28 mouse cellular contexts compared by ENCODE assay signal in genomic region chr8:91562600-91562999, GRCm38 (mm10).
A peak's percentile ranks its signal among the peaks of the same experiment; 100 is the strongest.
DNase-seq lines count a peak whose midpoint lies in the region; ATAC-seq and TF ChIP-seq lines count a peak whose summit lies in the region.
"Had no signal": no experiment of that assay in that cellular context is flagged by ENCODE, and none has a peak within 500 bp of the region (broad histone marks: within the 10 kb centered on the region; RNA-seq: fewer than 3 reads in every experiment).

No protein-coding gene starts in this region.

- TF ChIP-seq EP300 in liver, postnatal 0 days (IDR thresholded peaks at IDR 0.05; ENCODE audit: low read depth), result no peak

- no peak overlapping the region for H3K9ac ChIP-seq in embryonic facial prominence, embryonic 13.5 days
- H3K9ac ChIP-seq in kidney, embryonic 15.5 days, result no peak overlapping the region
- H3K9ac ChIP-seq in liver, postnatal 0 days (replicated peaks), result no peak overlapping the region
- H3K9ac ChIP-seq: embryonic facial prominence, embryonic 12.5 days; forebrain, embryonic 15.5 days; hindbrain, embryonic 12.5 days; intestine, embryonic 15.5 days; limb, embryonic 13.5 days; liver, embryonic 14.5 days; lung, embryonic 14.5 days; midbrain, embryonic 12.5 days; neural tube, embryonic 12.5 days had no signal

- no peak for TF ChIP-seq CTCF in liver, postnatal 0 days (IDR thresholded peaks at IDR 0.05; ENCODE audit: low read depth)

- no peak for ATAC-seq in embryonic facial prominence, embryonic 13.5 days (ENCODE audit: insufficient number of reproducible peaks, insufficient read depth, low FRiP score, low TSS enrichment, low read depth)
- ATAC-seq in kidney, embryonic 15.5 days (replicated peaks; ENCODE audit: low FRiP score), result no peak
- ATAC-seq in liver, postnatal 0 days, result no peak
- ATAC-seq: hindbrain, postnatal 0 days; intestine, embryonic 15.5 days; Patski had no signal

- H3K4me3 ChIP-seq in embryonic facial prominence, embryonic 13.5 days, result no peak overlapping the region
- no peak overlapping the region for H3K4me3 ChIP-seq in embryonic facial prominence, embryonic 10.5 days
- no peak overlapping the region for H3K4me3 ChIP-seq in kidney, embryonic 15.5 days (replicated peaks)
- no peak overlapping the region for H3K4me3 ChIP-seq in liver, postnatal 0 days (ENCODE audit: low read depth, low read length)
- H3K4me3 ChIP-seq: embryonic facial prominence, embryonic 12.5 days; forebrain, embryonic 10.5 days; forebrain, embryonic 15.5 days; hindbrain, embryonic 12.5 days; intestine, embryonic 15.5 days; limb, embryonic 13.5 days; midbrain, embryonic 12.5 days; myocyte; neural tube, embryonic 12.5 days had no signal

- H3K9me3 ChIP-seq in embryonic facial prominence, embryonic 13.5 days, result no peaks in the 10 kb centered on the region
- no peaks in the 10 kb centered on the region for H3K9me3 ChIP-seq in embryonic facial prominence, embryonic 10.5 days
- no peaks in the 10 kb centered on the region for H3K9me3 ChIP-seq in kidney, embryonic 15.5 days (replicated peaks)
- H3K9me3 ChIP-seq in liver, postnatal 0 days (ENCODE audit: low read length), result no peaks in the 10 kb centered on the region
- H3K9me3 ChIP-seq: embryonic facial prominence, embryonic 12.5 days; forebrain, embryonic 10.5 days; forebrain, embryonic 15.5 days; hindbrain, embryonic 12.5 days; intestine, embryonic 15.5 days; limb, embryonic 13.5 days; midbrain, embryonic 12.5 days; neural tube, embryonic 12.5 days had no signal

- peak overlapping the region; percentile 28; the same call in 1 of the 2 replicates for H3K27ac ChIP-seq in embryonic facial prominence, embryonic 13.5 days
- H3K27ac ChIP-seq in embryonic facial prominence, embryonic 10.5 days (replicated peaks), result no peak overlapping the region
- H3K27ac ChIP-seq in kidney, embryonic 15.5 days, result no peak overlapping the region
- H3K27ac ChIP-seq in liver, postnatal 0 days (ENCODE audit: low read depth), result peak overlapping the region; percentile 17; the same call in 1 of the 2 replicates
- H3K27ac ChIP-seq: embryonic facial prominence, embryonic 12.5 days; forebrain, embryonic 10.5 days; forebrain, embryonic 15.5 days; hindbrain, embryonic 12.5 days; hindbrain, postnatal 0 days; intestine, embryonic 15.5 days; limb, embryonic 13.5 days; liver, embryonic 14.5 days; midbrain, embryonic 12.5 days; neural tube, embryonic 12.5 days had no signal

- 53% methylated on average over 7 of the region's 7 CpGs for WGBS in embryonic facial prominence, embryonic 13.5 days
- WGBS in embryonic facial prominence, embryonic 10.5 days, result 50% methylated on average over 7 of the region's 7 CpGs
- WGBS in kidney, embryonic 15.5 days, result 58% methylated on average over 7 of the region's 7 CpGs
- 59% methylated on average over 7 of the region's 7 CpGs for WGBS in liver, postnatal 0 days (ENCODE audit: insufficient replicate concordance)

- peaks cover 49% of the 10 kb centered on the region for H3K4me1 ChIP-seq in embryonic facial prominence, embryonic 13.5 days
- H3K4me1 ChIP-seq in embryonic facial prominence, embryonic 10.5 days, result peaks cover 47% of the 10 kb centered on the region
- peaks cover 27% of the 10 kb centered on the region for H3K4me1 ChIP-seq in kidney, embryonic 15.5 days
- no peaks in the 10 kb centered on the region for H3K4me1 ChIP-seq in liver, postnatal 0 days (ENCODE audit: insufficient read depth)

- no peak for DNase-seq in embryonic facial prominence, embryonic 10.5 days (ENCODE audit: low spot score)
- DNase-seq in kidney, adult 9 months, result peak; percentile 41
- no peak for DNase-seq in liver, postnatal 0 days
- DNase-seq in liver, result no peak
- DNase-seq in right cerebral cortex, postnatal 4 days, result no peak
- no peak for DNase-seq in ovary, postnatal 14 days (ENCODE audit: low spot score)
- DNase-seq: adrenal gland, postnatal 10 days; cerebellum, adult 11 months; heart, postnatal 36 days; kidney, postnatal 25 days; lung, embryonic 14.5 days; lung, postnatal 14 days; thymus, adult 18-20 months; thymus, postnatal 25 days had no signal

- no peak overlapping the region for H3K4me2 ChIP-seq in embryonic facial prominence, embryonic 13.5 days
- H3K4me2 ChIP-seq in kidney, embryonic 15.5 days, result no peak overlapping the region
- no peak overlapping the region for H3K4me2 ChIP-seq in liver, postnatal 0 days (ENCODE audit: low read depth, low read length)
- H3K4me2 ChIP-seq: embryonic facial prominence, embryonic 12.5 days; forebrain, embryonic 15.5 days; hindbrain, embryonic 12.5 days; intestine, embryonic 15.5 days; limb, embryonic 13.5 days; lung, embryonic 14.5 days; midbrain, embryonic 12.5 days; neural tube, embryonic 12.5 days had no signal

- H3K27me3 ChIP-seq in embryonic facial prominence, embryonic 13.5 days, result peaks cover 11% of the 10 kb centered on the region
- H3K27me3 ChIP-seq in embryonic facial prominence, embryonic 10.5 days (replicated peaks; ENCODE audit: low read depth, poor library complexity, severe bottlenecking), result no peaks in the 10 kb centered on the region
- H3K27me3 ChIP-seq in kidney, embryonic 15.5 days, result no peaks in the 10 kb centered on the region
- no peaks in the 10 kb centered on the region for H3K27me3 ChIP-seq in liver, postnatal 0 days (ENCODE audit: insufficient read depth, low read length)
- H3K27me3 ChIP-seq: embryonic facial prominence, embryonic 12.5 days; forebrain, embryonic 15.5 days; hindbrain, embryonic 12.5 days; intestine, embryonic 15.5 days; midbrain, embryonic 12.5 days; neural tube, embryonic 12.5 days; Patski had no signal

- no peaks in the 10 kb centered on the region for H3K36me3 ChIP-seq in embryonic facial prominence, embryonic 13.5 days
- no peaks in the 10 kb centered on the region; the same call in 1 of the 2 replicates for H3K36me3 ChIP-seq in embryonic facial prominence, embryonic 10.5 days (replicated peaks)
- H3K36me3 ChIP-seq in kidney, embryonic 15.5 days, result no peaks in the 10 kb centered on the region
- no peaks in the 10 kb centered on the region for H3K36me3 ChIP-seq in liver, postnatal 0 days (replicated peaks; ENCODE audit: insufficient read depth, low read length)
- H3K36me3 ChIP-seq: embryonic facial prominence, embryonic 12.5 days; forebrain, embryonic 10.5 days; forebrain, embryonic 15.5 days; hindbrain, embryonic 12.5 days; intestine, embryonic 15.5 days; midbrain, embryonic 12.5 days; neural tube, embryonic 12.5 days had no signal

Comparison
In these comparisons a context has a peak if more than half of its experiments do, and no peak if none do; other contexts are left out.
1. H3K27ac ChIP-seq: peak in embryonic facial prominence, embryonic 13.5 days (single experiment) and liver, postnatal 0 days (single experiment); none in embryonic facial prominence, embryonic 10.5 days (single experiment) and kidney, embryonic 15.5 days (single experiment).